Mouse (Mus musculus): ENCODE results near the gene Fam120a. TPM values are rescaled to one million over a fixed set of nuclear protein-coding genes. Genes with fewer than 3 reads are reported as not detected.

Fam120a gene
- total RNA-seq, 2 experiments from 2014 or later, result 85.7 TPM

- no peak for DNase-seq
- intact Hi-C loops (cut with DNase I; ENCODE audit: low total_unique reads), result no loop called here
Observed at GRCm38 (mm10) chr13:48927609-48928008, 40.2 kb downstream of the Fam120a start.

DNA sequence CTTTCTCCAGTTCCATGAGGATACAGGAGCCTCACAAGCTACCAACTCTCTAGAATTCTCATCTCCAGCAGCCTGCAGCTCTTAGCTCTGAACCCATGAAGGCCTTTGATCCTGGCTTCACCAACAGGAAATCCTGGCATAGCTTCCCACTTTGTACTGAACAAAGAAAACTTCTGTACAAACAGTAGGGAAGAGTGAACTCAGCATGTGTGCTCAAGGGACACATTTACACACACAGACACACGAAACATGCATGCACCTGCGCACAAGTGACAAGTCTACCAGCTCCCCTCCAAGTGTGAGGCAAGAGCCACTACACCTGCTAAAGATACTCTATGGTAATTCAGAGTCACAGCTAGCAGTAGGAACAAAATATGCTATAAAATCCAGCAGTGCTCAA lies 45.1 kb downstream of the Fam120a start:
- DNase-seq, result no peak
- intact Hi-C loops (cut with DNase I; ENCODE audit: low total_unique reads), result no loop called here

DNA sequence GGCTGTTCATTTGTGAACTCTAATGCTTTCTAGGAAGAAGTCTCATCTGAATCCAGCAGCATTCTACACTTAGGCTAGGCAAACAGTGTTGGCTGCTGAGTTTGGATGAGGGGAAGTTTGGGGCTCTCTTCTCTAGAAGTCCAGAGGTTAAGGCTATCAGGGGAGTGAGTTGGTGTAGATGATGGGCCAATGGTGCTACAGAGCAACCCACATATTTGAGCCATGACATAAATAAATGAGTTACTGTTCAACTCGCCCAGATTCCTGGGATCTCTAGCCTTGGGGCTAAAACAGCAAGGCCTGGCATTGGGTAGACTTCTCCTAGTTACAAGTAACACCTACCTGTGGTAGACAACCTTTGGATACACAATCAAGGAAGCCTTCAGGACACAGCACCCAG lies 46.6 kb downstream of the Fam120a start:
- no peak for DNase-seq
- intact Hi-C loops (cut with DNase I; ENCODE audit: low total_unique reads), result no loop called here

DNA sequence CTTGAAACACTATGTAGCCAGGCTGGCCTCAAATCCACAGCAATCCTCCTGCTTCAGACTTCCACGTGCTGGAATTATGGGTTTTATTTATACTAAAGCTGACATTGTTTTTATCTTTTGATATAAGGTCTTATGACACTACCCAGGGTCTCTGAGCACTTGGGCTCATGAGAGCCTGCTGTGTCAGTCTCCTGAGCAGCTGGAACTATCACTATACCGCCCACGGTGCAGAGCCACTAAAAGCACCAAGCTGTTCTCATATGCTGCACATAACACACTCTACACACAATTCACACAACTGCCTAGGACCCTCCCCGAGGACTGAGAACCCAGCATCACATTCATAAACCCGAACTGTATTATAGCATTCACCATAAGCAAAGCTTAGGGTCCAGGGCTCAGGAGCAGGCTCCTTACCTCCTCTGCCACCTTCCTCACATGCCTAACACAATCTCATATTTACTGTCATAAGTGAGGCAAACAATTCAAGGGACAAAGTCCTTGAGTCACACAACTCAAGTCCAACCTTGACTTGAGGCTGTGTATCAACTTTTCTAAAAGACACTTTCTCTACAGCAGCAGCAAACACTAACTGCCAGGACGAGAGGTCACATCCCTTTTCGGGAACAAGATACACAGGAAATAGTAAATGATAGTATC lies 47.9 kb downstream of the Fam120a start:
- DNase-seq, result no peak
- intact Hi-C loops (cut with DNase I; ENCODE audit: low total_unique reads), result no loop called here

DNA sequence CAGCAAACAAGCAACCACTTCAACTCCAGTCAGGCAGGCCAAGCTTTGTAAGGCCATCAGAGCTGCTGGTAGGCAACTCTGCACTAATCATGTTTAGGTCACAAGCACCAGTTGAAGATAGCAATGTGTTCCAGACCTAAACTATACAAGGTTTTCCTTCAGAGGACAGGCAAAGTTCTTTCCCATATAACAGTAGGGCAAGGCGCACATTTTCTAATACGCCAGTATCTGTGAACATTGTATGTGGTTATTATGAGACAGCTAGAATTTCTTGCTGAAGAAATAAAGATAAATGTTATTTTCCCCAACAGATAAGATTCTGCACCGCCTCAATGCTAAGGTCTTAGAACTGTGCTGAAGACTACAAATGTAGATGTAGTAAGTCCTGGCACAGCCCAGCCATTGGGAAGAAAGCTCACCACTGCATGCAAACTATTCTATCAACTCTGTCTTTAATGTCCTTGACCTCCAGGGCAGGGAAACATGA lies 50.7 kb downstream of the Fam120a start:
- DNase-seq, result no peak
- intact Hi-C loops (cut with DNase I; ENCODE audit: low total_unique reads), result no loop called here

DNA sequence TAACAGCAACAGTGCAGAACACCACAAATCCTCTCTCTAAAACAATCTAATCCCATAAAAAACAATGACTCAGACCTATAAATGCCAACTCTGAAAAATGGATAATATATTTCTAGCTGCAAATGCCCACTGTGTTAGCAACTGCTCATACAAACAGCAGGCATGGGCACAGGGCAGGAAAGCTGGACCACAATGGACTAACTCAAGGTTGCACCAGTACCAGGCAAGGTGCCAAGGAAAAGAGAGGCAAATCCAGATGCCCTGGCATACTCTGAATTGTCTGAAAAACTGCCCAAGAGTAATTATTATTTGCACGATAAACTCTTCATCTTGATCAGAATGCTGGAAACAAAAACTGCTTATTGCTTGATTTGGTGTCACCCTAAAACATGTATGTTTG lies 54.1 kb downstream of the Fam120a start:
- no peak for DNase-seq
- intact Hi-C loops (cut with DNase I; ENCODE audit: low total_unique reads), result no loop called here

DNA sequence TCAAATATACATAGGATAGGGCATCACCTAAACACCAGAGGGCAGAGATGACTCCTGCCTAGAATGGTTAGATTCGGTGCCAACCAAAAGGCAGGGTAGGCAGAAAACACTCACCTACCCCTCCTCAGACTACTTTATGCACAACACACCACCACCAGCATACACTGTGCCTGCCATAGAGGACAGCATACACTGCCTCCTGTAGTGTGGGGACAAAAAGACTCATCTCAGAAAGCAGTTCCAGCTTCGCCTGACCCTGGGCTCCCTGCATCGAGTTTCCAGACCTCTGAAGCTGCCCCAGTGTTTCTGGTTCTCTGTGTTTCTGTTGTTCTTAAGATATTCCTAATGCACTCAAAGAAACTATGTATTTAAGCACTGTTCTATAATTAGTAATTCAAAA lies 54.7 kb downstream of the Fam120a start:
- intact Hi-C loops (cut with DNase I; ENCODE audit: low total_unique reads), result no loop called here
- DNase-seq, result no peak

GRCm38 (mm10) chr13:48911426-48911825 lies 56.4 kb downstream of the Fam120a start:
- no peak for DNase-seq
- intact Hi-C loops (cut with DNase I; ENCODE audit: low total_unique reads), result no loop called here

DNA sequence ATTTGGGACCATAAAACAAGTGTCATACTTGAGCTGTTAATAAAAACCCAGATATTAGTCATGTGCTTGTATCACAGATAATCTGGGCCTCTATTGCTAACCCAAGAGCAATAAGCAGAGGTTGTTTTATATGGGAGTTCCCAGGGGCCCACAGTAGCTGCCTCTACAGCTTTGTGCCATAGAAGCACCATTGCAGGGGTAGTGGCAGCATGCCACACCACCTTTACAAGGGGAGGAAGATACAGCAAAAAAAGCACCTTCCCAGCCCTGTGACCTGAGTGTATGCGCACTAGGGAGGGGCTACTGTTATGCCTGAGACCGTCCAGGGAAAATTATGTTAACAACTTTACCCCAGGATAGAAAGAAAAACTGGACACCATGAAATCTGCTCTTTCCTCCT lies 62.4 kb downstream of the Fam120a start:
- intact Hi-C loops (cut with DNase I; ENCODE audit: low total_unique reads), result no loop called here
- no peak for DNase-seq

DNA sequence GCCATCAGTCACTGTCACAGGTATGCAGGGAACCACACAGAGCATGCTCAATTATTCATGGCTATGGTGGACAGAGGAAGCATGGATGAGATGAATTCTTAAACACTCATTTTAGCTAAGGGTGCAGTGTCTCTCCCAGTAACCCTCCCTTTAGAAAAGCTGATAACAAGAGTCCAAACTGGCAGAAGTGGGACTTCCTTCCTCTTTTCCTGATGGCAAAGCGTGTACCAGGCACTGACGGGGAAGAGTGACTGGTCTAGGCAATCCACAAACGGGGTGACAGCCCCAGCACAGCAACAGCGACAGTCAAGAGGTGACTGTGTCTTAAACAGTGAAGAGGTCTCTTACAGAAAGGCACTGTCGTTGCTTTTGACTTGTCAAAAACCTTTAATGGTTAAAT lies 72.4 kb downstream of the Fam120a start:
- DNase-seq, result no peak
- intact Hi-C loops (cut with DNase I; ENCODE audit: low total_unique reads), result no loop called here

- DNase-seq, result no peak
Observed at GRCm38 (mm10) chr13:48890260-48890960, 77.4 kb downstream of the Fam120a start.

DNA sequence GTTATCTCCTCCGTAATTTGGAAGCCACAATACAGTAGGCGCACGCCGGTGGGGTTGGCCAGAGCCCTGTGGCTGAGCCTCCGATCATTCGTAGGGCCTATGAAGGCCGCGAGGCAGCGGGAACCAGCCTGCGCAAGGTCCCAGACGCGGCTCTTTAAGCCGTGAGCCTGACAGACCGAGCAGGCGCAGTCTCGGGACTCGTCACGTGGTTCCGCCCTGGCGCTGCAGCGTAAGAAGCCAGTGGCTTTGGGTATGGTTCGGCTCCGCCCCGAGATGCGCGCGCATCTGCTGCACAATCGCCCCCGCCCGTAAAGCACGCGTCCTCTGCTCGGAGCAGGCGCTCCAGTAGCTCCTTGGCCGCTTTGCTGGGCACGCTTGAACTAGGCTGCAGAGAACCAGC lies 89.3 kb downstream of the Fam120a start:
- DNase-seq, result peak; percentile 100
- intact Hi-C loops (cut with DNase I; ENCODE audit: low total_unique reads), result no loop called here

More at GRCm38 (mm10) chr13:48890260-48890960, 77.4 kb downstream of the Fam120a start:
- intact Hi-C loops (cut with DNase I; ENCODE audit: low total_unique reads), result no loop called here

- intact Hi-C loops (cut with DNase I; ENCODE audit: low total_unique reads), result no loop called here
- no peak for DNase-seq
Observed at GRCm38 (mm10) chr13:48877805-48878204, 90.0 kb downstream of the Fam120a start.

DNA sequence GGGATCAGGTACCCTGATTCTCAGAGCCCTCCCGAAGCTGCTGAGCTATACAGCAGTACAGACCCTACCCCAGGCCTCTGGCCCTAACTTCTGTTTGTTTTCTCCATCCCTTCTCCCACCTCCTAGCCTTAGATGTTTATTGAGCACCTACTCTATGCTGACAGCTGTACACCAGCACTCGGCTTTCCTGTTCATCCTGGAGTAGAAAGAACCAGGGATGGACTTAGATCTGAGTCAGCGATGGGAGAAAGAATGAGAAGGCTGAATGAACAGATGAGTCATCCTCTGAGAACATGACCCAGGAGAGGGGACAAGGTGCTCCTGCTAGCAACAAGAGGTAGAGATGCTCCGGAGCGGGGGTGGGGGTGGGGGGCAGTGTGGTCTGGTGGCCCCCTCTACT lies 95.1 kb downstream of the Fam120a start:
- intact Hi-C loops (cut with DNase I; ENCODE audit: low total_unique reads), result no loop called here
- DNase-seq, result no peak

- DNase-seq, result no peak
- intact Hi-C loops (cut with DNase I; ENCODE audit: low total_unique reads), result no loop called here
Observed at GRCm38 (mm10) chr13:48871887-48872606, 95.8 kb downstream of the Fam120a start.

- intact Hi-C loops (cut with DNase I; ENCODE audit: low total_unique reads), result no loop called here
- DNase-seq, result peak; percentile 40
Observed at GRCm38 (mm10) chr13:48870771-48871731, 96.8 kb downstream of the Fam120a start, which contains the start of gene Phf2. Gene Phf2 (minus strand): TSS chr13:48871119.

DNA sequence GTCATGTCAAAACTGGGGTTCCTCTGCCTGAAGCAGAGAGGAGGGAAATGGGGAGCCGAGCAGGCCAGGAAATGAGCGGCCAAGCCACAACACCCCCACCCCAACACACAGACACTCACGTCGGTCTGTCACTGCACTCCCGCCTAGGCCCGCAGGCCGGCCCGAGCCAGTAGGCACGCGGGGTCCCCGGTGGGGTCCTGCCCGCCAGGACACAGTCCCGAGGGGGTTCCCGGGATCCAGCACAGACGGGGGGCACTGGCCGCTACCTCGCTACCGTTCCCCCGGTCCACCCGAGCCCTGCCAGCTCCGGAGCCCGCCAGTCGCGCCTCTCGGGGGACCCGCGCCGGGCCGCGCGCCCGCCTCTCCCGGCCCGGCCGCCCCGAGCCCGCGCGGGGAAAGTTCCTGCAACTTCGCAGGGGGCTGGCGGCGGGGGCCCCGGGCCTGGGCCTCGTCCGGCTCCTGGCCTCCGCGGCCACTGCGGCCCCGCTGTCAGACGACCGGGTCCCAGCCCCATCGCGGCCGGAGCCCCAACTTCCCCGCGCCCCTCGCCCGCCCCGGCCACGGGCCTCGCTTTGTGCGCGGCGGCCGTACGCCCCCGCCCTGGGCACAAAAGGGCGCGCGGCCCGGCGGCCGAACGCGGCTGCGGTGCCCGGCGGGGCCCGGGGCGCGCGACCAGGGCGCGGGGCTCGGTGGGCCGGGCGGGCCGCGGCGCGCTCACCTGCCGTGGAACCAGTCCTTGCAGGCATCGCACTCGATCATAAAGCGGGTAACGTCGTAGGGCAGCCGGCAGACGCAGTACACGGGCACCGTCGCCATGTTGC lies 97.7 kb downstream of the Fam120a start:
- DNase-seq, result peak; percentile 52
- intact Hi-C loops (cut with DNase I; ENCODE audit: low total_unique reads), result no loop called here

- DNase-seq, result no peak
Observed at GRCm38 (mm10) chr13:48869600-48869949, 98.2 kb downstream of the Fam120a start.

GRCm38 (mm10) chr13:48869088-48869487 lies 98.7 kb downstream of the Fam120a start:
- intact Hi-C loops (cut with DNase I; ENCODE audit: low total_unique reads), result no loop called here
- DNase-seq, result no peak

More at GRCm38 (mm10) chr13:48869600-48869949, 98.2 kb downstream of the Fam120a start:
- intact Hi-C loops (cut with DNase I; ENCODE audit: low total_unique reads), result no loop called here

All from gastrocnemius, postnatal 14 days (tissue).